Mouse (Mus musculus): ENCODE data around the gene Cap2. TPM values are rescaled to one million over a fixed set of nuclear protein-coding genes. Genes with fewer than 3 reads are reported as not detected.
A peak's percentile ranks its signal among the peaks of the same experiment; 100 is the strongest.

Cap2 gene
- polyA plus RNA-seq, 1 experiment from 2014 or later = 4.3 TPM

DNA sequence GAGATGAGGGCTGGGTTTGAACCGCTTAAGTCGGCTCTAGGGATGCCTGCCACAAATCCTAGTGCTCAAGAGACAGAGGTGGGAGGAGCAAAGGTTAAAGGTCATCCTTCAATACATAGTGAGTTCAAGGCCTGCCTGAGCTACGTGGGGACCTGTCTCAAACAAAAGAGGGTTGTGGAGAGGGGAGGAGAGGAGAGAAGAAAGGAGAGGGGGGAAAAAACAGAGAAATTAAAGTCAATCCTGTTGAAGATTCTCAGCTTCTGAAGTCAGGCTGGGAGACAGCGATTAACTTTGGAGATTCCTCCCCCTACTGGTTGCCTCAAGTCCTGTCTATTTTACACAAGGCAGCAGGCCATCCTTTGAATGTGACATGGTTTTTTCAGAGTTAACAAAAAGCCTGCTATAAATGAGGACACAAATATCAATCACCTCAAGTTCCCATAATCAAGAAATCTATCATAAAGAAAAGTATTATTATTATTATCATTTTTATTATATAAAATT, 161.9 kb downstream of the Cap2 start:
- H3K36me3 ChIP-seq (ENCODE audit: insufficient read depth) = no peaks in the 10 kb centered on the region
- H3K9ac ChIP-seq = no peak overlapping the region
- peak; percentile 70 for TF ChIP-seq CTCF (IDR thresholded peaks at IDR 0.05; ENCODE audit: low read depth)
- no peaks in the 10 kb centered on the region for H3K9me3 ChIP-seq (ENCODE audit: low read depth, low read length)
- no peak overlapping the region for H3K4me2 ChIP-seq
- no peaks in the 10 kb centered on the region for H3K4me1 ChIP-seq (ENCODE audit: insufficient read depth)
- no peak for ATAC-seq (ENCODE audit: insufficient read depth)
- no peak overlapping the region for H3K27ac ChIP-seq (ENCODE audit: low read depth)
- H3K27me3 ChIP-seq (ENCODE audit: insufficient read depth, low read length) = no peaks in the 10 kb centered on the region
- DNase-seq = peak; percentile 79
- H3K4me3 ChIP-seq (ENCODE audit: low read depth, low read length) = no peak overlapping the region
- 35% methylated on average over 4 of the region's 4 CpGs for WGBS

DNA sequence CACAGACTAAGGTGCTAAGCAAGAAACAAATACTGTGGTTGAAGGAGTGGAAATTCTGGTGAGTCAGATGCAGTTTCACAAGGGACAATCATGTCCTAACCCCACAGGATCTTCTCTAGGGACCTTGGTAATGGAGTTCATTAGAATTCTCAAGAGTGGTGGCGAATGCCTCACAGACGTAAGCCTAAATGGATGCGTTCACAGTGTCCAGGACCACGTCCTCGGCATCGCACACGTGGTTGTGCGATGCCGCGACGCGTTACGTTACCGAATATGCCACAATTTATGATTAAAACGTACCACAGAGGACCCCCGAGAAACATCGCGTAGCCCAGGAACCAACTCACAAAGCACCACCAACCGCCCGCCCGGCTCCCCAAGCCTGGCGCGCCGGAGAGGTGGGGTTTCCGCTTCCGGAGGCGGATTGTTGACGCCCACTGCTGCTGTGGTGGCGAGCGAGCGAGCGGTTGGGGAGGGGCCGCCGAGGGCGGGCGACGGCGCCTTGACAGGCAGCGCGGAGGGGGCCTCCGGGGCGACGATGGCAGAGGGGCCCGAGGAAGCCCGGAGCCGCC, 167.5 kb downstream of the Cap2 start, which contains the start of gene Fam8a1:
Gene Fam8a1, plus strand, starts transcription at position 475 of the 572 bp plus-strand sequence.
- WGBS = under 1% methylated on average over 43 of the region's 46 CpGs
- Histone ChIP-seq H3K4me3 (ENCODE audit: low read depth, low read length) (peak within 1 kb of the TSS; percentile 89), H3K9ac (peak within 1 kb of the TSS; percentile 80), H3K4me2 (peak within 1 kb of the TSS; percentile 86), H3K36me3 (ENCODE audit: insufficient read depth) (peaks cover 18% of the 10 kb centered on the region), H3K9me3 (ENCODE audit: low read depth, low read length) (no peaks in the 10 kb centered on the region), H3K27ac (ENCODE audit: low read depth) (peak within 1 kb of the TSS; percentile 54), H3K4me1 (ENCODE audit: insufficient read depth) (0 out of 2 replicates have a peak, but pooled peaks cover 3% of the 10 kb centered on the region), H3K27me3 (ENCODE audit: insufficient read depth, low read length) (no peaks in the 10 kb centered on the region)
- ATAC-seq (ENCODE audit: insufficient read depth) = peak; percentile 97
- no peak for TF ChIP-seq CTCF (IDR thresholded peaks at IDR 0.05; ENCODE audit: low read depth)
- peak; percentile 94 for DNase-seq

DNA sequence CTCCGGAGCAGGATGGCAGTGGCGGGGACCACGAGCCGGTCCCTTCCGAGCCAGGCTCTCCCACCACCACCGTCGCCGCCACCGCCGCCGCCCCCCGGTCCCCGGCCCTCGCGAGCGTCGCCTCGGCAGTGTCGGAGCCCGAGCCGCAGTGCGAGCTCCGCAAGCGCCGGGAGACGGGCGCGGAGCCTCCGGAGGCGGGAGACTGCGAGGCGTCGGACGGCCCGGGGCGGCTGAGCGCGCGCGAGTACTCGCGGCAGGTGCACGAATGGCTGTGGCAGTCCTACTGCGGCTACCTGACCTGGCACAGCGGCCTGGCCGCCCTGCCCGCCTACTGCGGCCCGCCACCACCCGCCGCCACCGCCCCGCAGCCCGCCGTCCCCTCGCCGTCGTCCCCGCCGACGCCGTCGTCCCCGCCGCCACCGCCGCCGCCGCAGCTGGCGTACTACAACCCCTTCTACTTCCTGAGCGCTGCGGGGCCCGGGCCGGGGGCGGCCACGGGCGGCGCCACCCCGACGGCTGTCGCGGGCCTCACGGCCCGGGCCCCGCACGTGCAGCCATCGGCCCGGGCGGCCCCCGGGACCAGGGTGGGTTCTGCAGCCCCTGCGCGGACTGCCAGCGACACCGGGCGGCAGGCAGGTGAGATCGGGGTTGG, 168.1 kb downstream of the Cap2 start:
- H3K9ac ChIP-seq = peak overlapping the region; percentile 80
- H3K27me3 ChIP-seq (ENCODE audit: insufficient read depth, low read length) = no peaks in the 10 kb centered on the region
- ATAC-seq (ENCODE audit: insufficient read depth) = peak; percentile 55
- TF ChIP-seq CTCF (IDR thresholded peaks at IDR 0.05; ENCODE audit: low read depth) = 0 out of 2 replicates have a peak, but pooled peaks have one; percentile 2
- 0 out of 2 replicates have a peak, but pooled peaks cover 3% of the 10 kb centered on the region for H3K4me1 ChIP-seq (ENCODE audit: insufficient read depth)
- under 1% methylated on average over 63 of the region's 96 CpGs for WGBS
- peaks cover 20% of the 10 kb centered on the region for H3K36me3 ChIP-seq (ENCODE audit: insufficient read depth)
- peak overlapping the region; percentile 86 for H3K4me2 ChIP-seq
- peak; percentile 25 for DNase-seq
- H3K4me3 ChIP-seq (ENCODE audit: low read depth, low read length) = peak overlapping the region; percentile 89
- peak overlapping the region; percentile 54 for H3K27ac ChIP-seq (ENCODE audit: low read depth)
- H3K9me3 ChIP-seq (ENCODE audit: low read depth, low read length) = no peaks in the 10 kb centered on the region

DNA sequence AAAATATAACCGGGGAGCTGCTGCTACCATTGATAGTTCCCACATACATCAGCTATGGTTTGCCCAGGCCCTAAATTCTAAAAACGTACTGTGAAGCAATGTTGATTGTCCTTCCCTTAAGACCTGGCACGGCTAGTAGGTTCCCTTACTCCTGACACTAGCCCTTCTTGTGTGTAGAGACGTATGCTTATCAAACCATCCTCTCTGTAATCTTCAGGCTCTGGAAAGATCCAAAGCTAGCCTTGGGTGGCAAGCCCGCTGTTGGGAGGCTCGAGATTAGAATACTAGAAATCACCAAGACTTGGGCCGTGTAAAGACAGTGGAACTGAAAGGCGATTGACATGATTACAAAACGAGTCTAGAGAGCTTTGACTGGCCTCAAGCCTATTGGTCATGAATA, 168.9 kb downstream of the Cap2 start:
- H3K9ac ChIP-seq = no peak overlapping the region; the same call in 1 of the 2 replicates
- no peak overlapping the region for H3K27ac ChIP-seq (ENCODE audit: low read depth)

DNA sequence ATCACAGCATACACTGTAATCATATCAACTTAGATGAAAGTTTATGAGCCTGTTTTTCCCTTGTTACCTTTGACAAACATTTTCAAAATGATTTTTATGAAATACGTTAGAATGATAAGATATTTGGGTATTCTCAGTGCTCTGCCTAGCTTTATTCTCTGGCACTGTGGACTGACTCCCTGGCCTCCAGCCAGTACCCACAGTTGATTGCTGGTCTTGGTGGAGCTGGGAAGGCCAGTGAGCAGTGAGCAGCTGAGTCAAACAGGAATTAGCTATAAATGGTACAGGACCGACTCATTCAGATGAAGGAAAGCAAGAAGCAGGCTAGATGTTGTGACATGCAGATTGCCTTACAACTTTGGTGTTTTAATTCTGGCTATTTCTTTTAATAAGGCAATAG, 173.0 kb downstream of the Cap2 start:
- ATAC-seq (ENCODE audit: insufficient read depth) (no peak), DNase-seq (no peak)
- Histone ChIP-seq H3K4me3 (ENCODE audit: low read depth, low read length) (no peak overlapping the region), H3K4me2 (no peak overlapping the region), H3K9ac (no peak overlapping the region), H3K27me3 (ENCODE audit: insufficient read depth, low read length) (no peaks in the 10 kb centered on the region), H3K4me1 (ENCODE audit: insufficient read depth) (0 out of 2 replicates have a peak, but pooled peaks cover 3% of the 10 kb centered on the region), H3K27ac (ENCODE audit: low read depth) (no peak overlapping the region), H3K9me3 (ENCODE audit: low read depth, low read length) (no peaks in the 10 kb centered on the region), H3K36me3 (ENCODE audit: insufficient read depth) (peaks cover 52% of the 10 kb centered on the region)
- TF ChIP-seq CTCF (IDR thresholded peaks at IDR 0.05; ENCODE audit: low read depth) = no peak
- whole genome bisulfite sequencing = 85% methylated on average over 2 of the region's 2 CpGs

More for the DNA sequence above, 168.9 kb downstream of the Cap2 start:
- H3K4me1 ChIP-seq (ENCODE audit: insufficient read depth) = 0 out of 2 replicates have a peak, but pooled peaks cover 3% of the 10 kb centered on the region
- peak overlapping the region; percentile 86 for H3K4me2 ChIP-seq
- peaks cover 27% of the 10 kb centered on the region for H3K36me3 ChIP-seq (ENCODE audit: insufficient read depth)
- WGBS = 55% methylated on average over 9 of the region's 9 CpGs
- TF ChIP-seq CTCF (IDR thresholded peaks at IDR 0.05; ENCODE audit: low read depth) = no peak
- peak overlapping the region; percentile 89 for H3K4me3 ChIP-seq (ENCODE audit: low read depth, low read length)
- no peak for ATAC-seq (ENCODE audit: insufficient read depth)
- H3K27me3 ChIP-seq (ENCODE audit: insufficient read depth, low read length) = no peaks in the 10 kb centered on the region
- no peak for DNase-seq
- no peaks in the 10 kb centered on the region for H3K9me3 ChIP-seq (ENCODE audit: low read depth, low read length)

DNA sequence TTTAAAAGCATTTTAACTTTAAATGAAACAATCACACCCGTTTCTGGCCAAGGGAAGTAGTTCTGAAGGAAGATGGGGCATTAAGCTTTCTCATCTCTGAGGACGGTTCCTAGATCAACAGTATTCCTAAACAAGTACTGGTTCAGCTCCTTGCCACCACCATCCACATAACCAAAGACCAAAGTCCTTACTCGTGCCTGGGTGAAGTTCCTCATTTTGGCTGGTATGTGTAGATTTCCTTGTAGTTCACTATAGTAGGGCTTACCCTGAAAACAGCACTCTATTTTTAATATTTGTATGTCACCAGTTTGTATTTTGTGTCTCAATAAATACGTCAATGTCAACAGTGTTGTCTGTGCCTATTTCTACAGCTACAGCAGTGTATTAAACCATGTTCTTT, 176.1 kb downstream of the Cap2 start:
- TF ChIP-seq CTCF (IDR thresholded peaks at IDR 0.05; ENCODE audit: low read depth) = no peak
- Histone ChIP-seq H3K36me3 (ENCODE audit: insufficient read depth) (peaks cover 69% of the 10 kb centered on the region), H3K9ac (no peak overlapping the region), H3K9me3 (ENCODE audit: low read depth, low read length) (no peaks in the 10 kb centered on the region), H3K27ac (ENCODE audit: low read depth) (no peak overlapping the region), H3K4me3 (ENCODE audit: low read depth, low read length) (no peak overlapping the region), H3K4me2 (no peak overlapping the region), H3K4me1 (ENCODE audit: insufficient read depth) (no peaks in the 10 kb centered on the region), H3K27me3 (ENCODE audit: insufficient read depth, low read length) (no peaks in the 10 kb centered on the region)
- WGBS = 82% methylated on average over 4 of the region's 4 CpGs
- no peak for ATAC-seq (ENCODE audit: insufficient read depth)
- DNase-seq = no peak

DNA sequence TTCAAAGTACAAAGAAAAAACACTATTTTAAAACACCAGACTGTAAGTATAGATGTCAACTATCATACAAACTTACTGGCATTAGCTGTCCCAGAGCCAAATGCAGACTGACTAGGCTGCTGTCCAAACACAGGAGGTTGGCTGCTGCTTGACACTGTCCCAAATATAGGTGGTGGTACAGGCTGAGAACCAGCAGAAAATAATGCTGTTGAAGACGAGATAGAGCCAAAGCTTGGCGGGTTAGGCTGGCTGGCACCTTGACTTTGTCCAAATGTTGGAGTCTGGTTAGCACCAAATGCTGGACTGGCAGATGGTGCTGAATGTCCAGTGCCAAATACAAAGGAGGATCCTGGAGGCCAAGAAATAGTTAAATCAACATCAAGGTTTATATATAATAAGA, 181.3 kb downstream of the Cap2 start:
- TF ChIP-seq CTCF (IDR thresholded peaks at IDR 0.05; ENCODE audit: low read depth) = no peak
- peaks cover 78% of the 10 kb centered on the region for H3K36me3 ChIP-seq (ENCODE audit: insufficient read depth)
- H3K9ac ChIP-seq = no peak overlapping the region
- H3K27me3 ChIP-seq (ENCODE audit: insufficient read depth, low read length) = no peaks in the 10 kb centered on the region
- no peak overlapping the region for H3K4me3 ChIP-seq (ENCODE audit: low read depth, low read length)
- no peak for ATAC-seq (ENCODE audit: insufficient read depth)
- H3K27ac ChIP-seq (ENCODE audit: low read depth) = no peak overlapping the region
- H3K9me3 ChIP-seq (ENCODE audit: low read depth, low read length) = no peaks in the 10 kb centered on the region
- no peak for DNase-seq
- H3K4me2 ChIP-seq = no peak overlapping the region
- H3K4me1 ChIP-seq (ENCODE audit: insufficient read depth) = no peaks in the 10 kb centered on the region
- WGBS = 80% methylated on average over 2 of the region's 2 CpGs

All from lung, embryonic 14.5 days (tissue).